Mouse (Mus musculus) heart, postnatal 0 days (tissue): ENCODE measurements around the gene Ankrd53.

Source experiments
- CTCF ChIP-seq: IDR thresholded peaks from 2 replicates; pipeline ENCODE4 v1.5.1; 2016; ENCODE audit warnings: antibody characterized with exemption, control low read depth, low read depth
- EP300 ChIP-seq: IDR thresholded peaks from 2 replicates; pipeline ENCODE4 v1.6.1; 2016; ENCODE audit warnings: antibody characterized with exemption, low read depth

DNA sequence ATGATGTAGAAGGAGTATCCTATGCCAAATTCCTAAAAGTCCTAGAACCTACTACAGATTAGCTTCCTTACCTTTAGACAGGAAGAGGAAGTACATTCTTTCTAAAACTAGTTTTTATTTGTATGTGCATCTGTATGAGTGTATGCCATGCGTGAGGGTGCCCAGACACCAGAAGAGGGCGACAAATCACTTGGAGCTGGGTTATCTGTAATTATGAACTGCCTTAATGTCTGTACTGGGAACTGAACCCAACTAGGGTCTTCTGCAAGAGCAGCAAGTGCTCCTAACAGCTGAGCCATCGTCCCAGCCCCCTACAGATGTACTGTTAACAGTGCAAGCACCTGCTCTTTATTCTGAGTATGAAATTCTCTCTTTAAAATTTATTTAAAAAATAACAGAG is 53.4 kb downstream of the Ankrd53 start:
- TF ChIP-seq CTCF (no peak), EP300 (no peak)
